Mouse (Mus musculus): ENCODE measurements at regions not wholly inside any gene's neighbourhood (a gene's known extent, or its start where the extent isn't known, plus 50 kb on each side); places are given as distances from the start of the nearest gene placed in this dataset.

DNA sequence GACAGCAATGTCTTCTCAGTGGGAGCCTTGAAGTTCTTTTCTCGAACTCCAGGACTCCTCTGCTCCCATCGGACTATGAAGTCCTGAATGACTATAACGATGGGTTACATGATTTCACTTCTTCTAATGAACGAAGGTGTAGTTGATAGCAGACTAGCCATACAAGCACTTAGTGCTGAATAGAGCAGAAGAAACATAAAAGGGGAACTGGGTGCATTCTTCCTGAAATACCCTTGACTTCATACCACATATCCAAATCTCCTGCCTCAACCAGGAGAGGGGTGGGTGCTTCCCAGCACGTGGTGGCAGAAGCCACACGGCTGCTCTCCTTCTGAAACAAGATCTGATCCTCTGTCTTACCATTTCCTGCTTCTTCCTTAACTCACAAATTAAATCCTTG lies 407.4 kb downstream of the Atp23 start:
- no peaks in the 10 kb centered on the region for H3K4me1 ChIP-seq (replicated peaks)
- H3K9ac ChIP-seq (replicated peaks): no peak overlapping the region
- no peak for ATAC-seq (ENCODE audit: insufficient number of reproducible peaks, insufficient read depth, low FRiP score, low TSS enrichment, low read depth)
- no peak overlapping the region for H3K27ac ChIP-seq
- no peaks in the 10 kb centered on the region for H3K27me3 ChIP-seq
- H3K9me3 ChIP-seq: no peaks in the 10 kb centered on the region
- no peak overlapping the region for H3K4me2 ChIP-seq
- WGBS: 85% methylated on average over 6 of the region's 6 CpGs
- H3K36me3 ChIP-seq: no peaks in the 10 kb centered on the region
- no peak overlapping the region for H3K4me3 ChIP-seq (replicated peaks)

DNA sequence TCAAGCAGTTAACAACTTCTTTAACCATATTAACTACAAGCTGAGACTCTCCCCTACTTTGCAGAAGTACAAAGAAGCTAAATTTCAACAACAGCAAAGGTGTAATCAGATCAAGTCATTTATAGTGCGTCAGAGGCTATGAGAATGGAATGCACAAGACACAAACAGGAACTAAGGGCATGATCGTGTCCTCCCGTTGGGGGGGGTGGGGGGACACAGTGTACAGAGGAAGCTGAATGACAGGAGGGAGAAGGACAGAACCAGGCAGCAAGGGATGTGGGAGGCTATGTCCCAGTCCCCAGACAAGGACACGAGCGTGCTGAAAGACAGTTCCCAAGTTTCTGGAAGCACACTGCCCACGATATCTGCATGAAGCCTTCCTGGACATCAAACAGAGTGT lies 408.9 kb downstream of the Atp23 start:
- Histone ChIP-seq H3K36me3 (no peaks in the 10 kb centered on the region), H3K4me2 (no peak overlapping the region), H3K4me3 (replicated peaks) (no peak overlapping the region), H3K9ac (replicated peaks) (no peak overlapping the region), H3K27me3 (no peaks in the 10 kb centered on the region), H3K4me1 (replicated peaks) (no peaks in the 10 kb centered on the region), H3K9me3 (no peaks in the 10 kb centered on the region), H3K27ac (no peak overlapping the region)
- ATAC-seq (ENCODE audit: insufficient number of reproducible peaks, insufficient read depth, low FRiP score, low TSS enrichment, low read depth): no peak
- 80% methylated on average over 6 of the region's 6 CpGs for WGBS

DNA sequence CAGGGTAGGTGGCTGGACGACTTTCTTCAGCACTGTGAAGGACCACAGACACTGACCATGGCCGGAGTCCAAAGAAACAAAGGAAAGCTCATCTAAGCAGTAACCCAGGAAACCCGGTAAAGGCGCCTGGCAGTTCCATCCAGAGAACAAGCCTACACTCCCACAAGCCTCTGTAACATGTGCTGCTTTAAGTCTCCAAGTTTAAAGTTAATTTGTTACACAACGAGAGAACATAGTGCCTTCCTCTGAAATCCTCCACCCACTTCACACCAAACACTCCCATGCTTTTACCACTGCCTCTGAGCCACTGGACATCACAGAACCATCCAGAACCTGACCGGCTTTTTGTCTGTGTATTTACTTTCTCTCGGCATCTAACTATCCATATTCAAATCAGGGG lies 416.0 kb downstream of the Atp23 start:
- 84% methylated on average over 7 of the region's 7 CpGs for WGBS
- Histone ChIP-seq H3K9ac (replicated peaks) (no peak overlapping the region), H3K9me3 (peaks cover 4% of the 10 kb centered on the region; the same call in 1 of the 2 replicates), H3K27ac (no peak overlapping the region), H3K4me1 (replicated peaks) (no peaks in the 10 kb centered on the region), H3K36me3 (no peaks in the 10 kb centered on the region), H3K27me3 (no peaks in the 10 kb centered on the region), H3K4me2 (no peak overlapping the region), H3K4me3 (replicated peaks) (no peak overlapping the region)
- ATAC-seq (ENCODE audit: insufficient number of reproducible peaks, insufficient read depth, low FRiP score, low TSS enrichment, low read depth): no peak

DNA sequence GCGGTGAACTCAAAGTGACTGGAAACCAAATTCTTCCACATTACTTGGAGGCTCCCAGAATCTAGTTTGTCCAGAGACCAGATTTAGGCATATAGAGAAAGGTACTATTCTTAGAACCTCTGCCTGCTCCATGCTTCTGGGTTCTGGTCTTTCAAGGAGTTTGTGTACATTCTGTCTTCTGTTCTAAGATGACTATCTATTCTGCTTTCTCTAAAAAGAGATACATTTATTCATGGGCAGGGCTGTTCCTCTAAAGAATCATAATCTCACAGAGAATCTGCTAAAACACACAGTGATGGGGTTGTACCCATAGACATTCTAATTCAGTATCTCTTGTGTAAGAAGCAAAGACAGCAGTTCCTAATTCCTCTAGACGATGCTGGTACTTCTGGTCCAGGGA lies 417.7 kb downstream of the Atp23 start:
- H3K9ac ChIP-seq (replicated peaks): no peak overlapping the region
- 90% methylated on average over 2 of the region's 2 CpGs for WGBS
- peaks cover 4% of the 10 kb centered on the region; the same call in 1 of the 2 replicates for H3K9me3 ChIP-seq
- no peaks in the 10 kb centered on the region for H3K4me1 ChIP-seq (replicated peaks)
- no peak overlapping the region for H3K4me2 ChIP-seq
- H3K27me3 ChIP-seq: no peaks in the 10 kb centered on the region
- no peak for ATAC-seq (ENCODE audit: insufficient number of reproducible peaks, insufficient read depth, low FRiP score, low TSS enrichment, low read depth)
- H3K36me3 ChIP-seq: no peaks in the 10 kb centered on the region
- H3K4me3 ChIP-seq (replicated peaks): no peak overlapping the region
- no peak overlapping the region for H3K27ac ChIP-seq

GRCm38 (mm10) chr10:126480382-126480781 lies 420.8 kb downstream of the Atp23 start:
- H3K27ac ChIP-seq: no peak overlapping the region

DNA sequence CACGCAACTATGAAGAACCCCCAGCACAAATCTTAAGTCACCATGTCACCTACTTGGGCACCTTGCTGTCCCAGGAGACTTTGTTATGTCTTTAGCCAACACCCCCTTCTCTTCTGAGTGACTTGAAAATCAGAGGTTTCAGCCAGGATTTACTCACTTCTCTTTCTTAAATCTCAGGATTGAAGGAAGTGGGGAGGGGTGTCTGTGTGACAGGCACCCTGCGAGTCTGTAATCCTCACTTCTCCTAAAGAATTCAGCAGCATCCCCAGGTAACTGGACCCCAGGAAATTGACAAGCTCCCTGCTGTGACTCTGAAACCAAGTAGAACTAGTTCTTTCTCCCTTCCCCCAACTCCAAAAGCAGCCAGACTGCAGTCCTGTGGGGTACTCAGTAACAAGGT lies 421.4 kb downstream of the Atp23 start:
- no peak overlapping the region for H3K9ac ChIP-seq (replicated peaks)
- H3K36me3 ChIP-seq: no peaks in the 10 kb centered on the region
- no peak overlapping the region for H3K4me2 ChIP-seq
- no peaks in the 10 kb centered on the region for H3K27me3 ChIP-seq
- 43% methylated on average over 2 of the region's 2 CpGs for WGBS
- no peaks in the 10 kb centered on the region for H3K4me1 ChIP-seq (replicated peaks)
- ATAC-seq (ENCODE audit: insufficient number of reproducible peaks, insufficient read depth, low FRiP score, low TSS enrichment, low read depth): no peak
- peaks cover 4% of the 10 kb centered on the region; the same call in 1 of the 2 replicates for H3K9me3 ChIP-seq
- H3K4me3 ChIP-seq (replicated peaks): no peak overlapping the region
- H3K27ac ChIP-seq: no peak overlapping the region

More at GRCm38 (mm10) chr10:126480382-126480781, 420.8 kb downstream of the Atp23 start:
- Histone ChIP-seq H3K4me2 (no peak overlapping the region), H3K9ac (replicated peaks) (no peak overlapping the region), H3K9me3 (peaks cover 4% of the 10 kb centered on the region; the same call in 1 of the 2 replicates), H3K4me1 (replicated peaks) (no peaks in the 10 kb centered on the region), H3K36me3 (no peaks in the 10 kb centered on the region), H3K27me3 (no peaks in the 10 kb centered on the region), H3K4me3 (replicated peaks) (no peak overlapping the region)
- no peak for ATAC-seq (ENCODE audit: insufficient number of reproducible peaks, insufficient read depth, low FRiP score, low TSS enrichment, low read depth)

DNA sequence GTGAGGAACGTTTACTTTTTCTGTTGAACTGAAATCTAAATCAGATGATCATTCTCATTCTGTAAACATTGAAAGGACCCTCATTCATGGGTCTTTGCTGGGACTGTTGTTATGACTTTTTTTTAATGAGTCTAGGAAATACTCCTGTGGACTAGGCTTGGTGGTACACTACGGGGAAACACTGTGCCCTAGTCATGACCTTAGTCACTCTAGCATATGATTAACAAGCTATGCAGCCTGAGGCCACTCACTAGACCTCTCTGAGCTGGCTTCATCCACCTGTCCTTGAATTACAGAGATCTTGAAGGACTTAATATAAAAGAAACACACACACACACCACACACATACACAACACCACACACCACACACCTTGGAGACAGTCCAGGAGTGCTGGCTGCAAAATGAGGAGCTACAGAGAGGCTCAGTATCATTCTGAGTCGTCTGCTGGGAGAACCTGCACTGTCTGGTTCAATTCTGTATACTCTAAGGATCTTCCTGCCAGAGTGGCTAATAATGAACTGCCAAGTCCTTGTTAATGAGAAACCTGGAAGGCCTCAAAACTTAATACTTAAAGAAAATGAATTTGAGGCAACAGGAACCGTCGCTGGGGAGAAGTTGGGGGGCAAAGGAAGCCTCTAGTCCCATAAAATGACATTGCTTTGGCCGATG lies 428.0 kb downstream of the Atp23 start:
- Histone ChIP-seq H3K27me3 (no peaks in the 10 kb centered on the region), H3K9me3 (no peaks in the 10 kb centered on the region), H3K9ac (replicated peaks) (no peak overlapping the region), H3K4me2 (no peak overlapping the region), H3K27ac (no peak overlapping the region), H3K4me3 (replicated peaks) (no peak overlapping the region), H3K4me1 (replicated peaks) (no peaks in the 10 kb centered on the region), H3K36me3 (no peaks in the 10 kb centered on the region)
- ATAC-seq (ENCODE audit: insufficient number of reproducible peaks, insufficient read depth, low FRiP score, low TSS enrichment, low read depth): no peak
- WGBS: 68% methylated on average over 6 of the region's 6 CpGs

DNA sequence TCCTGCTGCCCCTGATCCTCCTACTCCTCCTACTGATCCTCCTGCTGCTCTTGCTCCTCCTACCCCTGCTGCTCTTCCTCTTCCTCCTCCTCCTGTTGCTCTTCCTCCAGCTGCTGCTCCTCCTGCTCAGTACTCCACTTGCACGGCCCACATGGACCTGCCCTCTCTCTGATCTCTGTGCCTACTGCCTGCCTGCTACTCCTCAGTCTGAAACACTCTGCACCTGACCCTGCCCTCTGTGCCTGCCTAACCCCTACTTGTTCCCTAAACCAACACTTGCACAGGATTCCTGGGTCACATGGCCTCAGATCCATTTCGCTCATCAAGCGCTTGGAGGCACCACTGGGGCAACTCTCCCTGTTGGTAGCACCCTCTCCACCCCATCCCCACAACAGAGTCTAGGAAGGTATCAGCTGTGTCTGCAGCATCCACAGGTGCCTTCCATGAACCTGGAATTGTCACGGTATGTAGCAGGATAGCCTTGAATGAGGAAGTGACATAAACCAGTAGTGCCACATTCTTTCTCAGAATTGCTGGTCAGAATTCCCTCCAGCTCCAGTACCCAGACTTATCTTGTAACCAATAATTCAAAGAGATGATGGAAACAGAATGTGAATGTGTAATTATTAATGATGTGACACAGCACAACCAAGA lies 430.2 kb downstream of the Atp23 start:
- Histone ChIP-seq H3K27me3 (no peaks in the 10 kb centered on the region), H3K4me3 (replicated peaks) (no peak overlapping the region), H3K36me3 (no peaks in the 10 kb centered on the region), H3K4me2 (no peak overlapping the region), H3K4me1 (replicated peaks) (no peaks in the 10 kb centered on the region), H3K27ac (no peak overlapping the region), H3K9me3 (no peaks in the 10 kb centered on the region), H3K9ac (replicated peaks) (no peak overlapping the region)
- WGBS: 55% methylated on average over 4 of the region's 4 CpGs
- no peak for ATAC-seq (ENCODE audit: insufficient number of reproducible peaks, insufficient read depth, low FRiP score, low TSS enrichment, low read depth)

- no peaks in the 10 kb centered on the region for H3K4me1 ChIP-seq (replicated peaks)
- no peaks in the 10 kb centered on the region for H3K9me3 ChIP-seq
- H3K4me3 ChIP-seq (replicated peaks): no peak overlapping the region
- H3K27me3 ChIP-seq: no peaks in the 10 kb centered on the region
- no peak overlapping the region for H3K27ac ChIP-seq
- H3K4me2 ChIP-seq: no peak overlapping the region
- 76% methylated on average over 1 of the region's 1 CpGs for WGBS
- no peaks in the 10 kb centered on the region for H3K36me3 ChIP-seq
- no peak overlapping the region for H3K9ac ChIP-seq (replicated peaks)
- no peak for ATAC-seq (ENCODE audit: insufficient number of reproducible peaks, insufficient read depth, low FRiP score, low TSS enrichment, low read depth)
Measured at GRCm38 (mm10) chr10:126462770-126463169, 438.4 kb downstream of the Atp23 start.

DNA sequence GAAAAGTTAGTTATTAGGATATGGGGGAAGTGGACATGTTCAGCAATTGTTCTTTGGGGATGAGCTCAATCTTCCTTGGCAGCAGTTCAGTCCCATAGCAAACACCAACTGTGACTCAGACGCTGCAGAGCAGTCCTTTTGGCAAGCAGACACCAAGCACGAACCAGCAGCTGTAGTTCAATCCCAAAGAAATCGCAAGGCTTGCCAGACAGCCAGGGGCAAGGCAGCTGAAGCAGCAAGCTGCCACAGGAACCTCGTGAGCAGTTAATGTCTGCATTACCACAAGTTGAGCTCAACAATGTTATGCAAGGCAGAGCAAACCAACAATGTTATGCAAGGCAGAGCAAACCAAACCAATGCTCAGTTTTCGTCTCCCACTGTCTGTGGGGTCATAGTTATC lies 442.6 kb downstream of the Atp23 start:
- no peaks in the 10 kb centered on the region for H3K27me3 ChIP-seq
- H3K9ac ChIP-seq (replicated peaks): no peak overlapping the region
- H3K4me2 ChIP-seq: no peak overlapping the region
- no peak overlapping the region for H3K27ac ChIP-seq
- ATAC-seq (ENCODE audit: insufficient number of reproducible peaks, insufficient read depth, low FRiP score, low TSS enrichment, low read depth): no peak
- WGBS: 84% methylated on average over 5 of the region's 5 CpGs
- no peaks in the 10 kb centered on the region for H3K4me1 ChIP-seq (replicated peaks)
- no peak overlapping the region for H3K4me3 ChIP-seq (replicated peaks)
- peaks cover 4% of the 10 kb centered on the region; the same call in 1 of the 2 replicates for H3K9me3 ChIP-seq
- H3K36me3 ChIP-seq: no peaks in the 10 kb centered on the region

GRCm38 (mm10) chr10:126452757-126453528 lies 448.2 kb downstream of the Atp23 start:
- no peak overlapping the region for H3K9ac ChIP-seq (replicated peaks)
- H3K4me3 ChIP-seq (replicated peaks): no peak overlapping the region
- no peak overlapping the region for H3K4me2 ChIP-seq
- H3K27me3 ChIP-seq: no peaks in the 10 kb centered on the region
- no peak overlapping the region for H3K27ac ChIP-seq
- no peaks in the 10 kb centered on the region for H3K4me1 ChIP-seq (replicated peaks)
- H3K36me3 ChIP-seq: no peaks in the 10 kb centered on the region
- ATAC-seq (ENCODE audit: insufficient number of reproducible peaks, insufficient read depth, low FRiP score, low TSS enrichment, low read depth): no peak
- WGBS: 84% methylated on average over 15 of the region's 15 CpGs
- peaks cover 4% of the 10 kb centered on the region; the same call in 1 of the 2 replicates for H3K9me3 ChIP-seq
